Mouse (Mus musculus) forebrain, embryonic 11.5 days (tissue): Measurements from ENCODE around the gene Kcnn3. TPM values are rescaled to one million over a fixed set of nuclear protein-coding genes. Genes with fewer than 3 reads are reported as not detected.

ENCODE experiments used
- ATAC-seq: fragments of 200-750 bp; cut with Nextera tagmentation; replicated peaks from 2 replicates; pipeline ENCODE4 v1.8.0; 2017; ENCODE audit warnings: moderate TSS enrichment; ENCODE audit not compliant: low FRiP score
- DNase-seq: peaks from one replicate; pipeline ENCODE4 v3.0.0-alpha.2; 2017; ENCODE audit warnings: low spot score
- H3K27ac ChIP-seq: fragments of 300-500 bp; sonication (generic); 2 replicates; pipeline ENCODE4 v1.5.1; 2014; ENCODE audit warnings: low read depth, low read length
- H3K27me3 ChIP-seq: fragments of 300-500 bp; sonication (generic); 2 replicates; pipeline ENCODE4 v1.6.1; 2014; ENCODE audit warnings: mild to moderate bottlenecking, low read length, mixed read lengths; ENCODE audit not compliant: control insufficient read depth, insufficient read depth
- H3K36me3 ChIP-seq: fragments of 300-500 bp; sonication (generic); 2 replicates; pipeline ENCODE4 v1.6.1; 2014; ENCODE audit warnings: mild to moderate bottlenecking, low read length, moderate library complexity, mixed read lengths; ENCODE audit not compliant: control insufficient read depth, insufficient read depth
- H3K4me1 ChIP-seq: fragments of 300-500 bp; sonication (generic); replicated peaks from 2 replicates; pipeline ENCODE4 v1.6.1; 2014; ENCODE audit warnings: low read length, mixed read lengths; ENCODE audit not compliant: control insufficient read depth, insufficient read depth
- H3K4me2 ChIP-seq: fragments of 300-500 bp; sonication (generic); 2 replicates; pipeline ENCODE4 v1.6.1; 2014; ENCODE audit warnings: low read depth, mild to moderate bottlenecking, low read length, moderate library complexity, mixed read lengths; ENCODE audit not compliant: severe bottlenecking
- H3K4me3 ChIP-seq: fragments of 300-500 bp; sonication (generic); 2 replicates; pipeline ENCODE4 v1.5.1; 2014; ENCODE audit warnings: low read depth, low read length
- H3K9ac ChIP-seq: fragments of 300-500 bp; sonication (generic); 2 replicates; pipeline ENCODE4 v1.6.1; 2014; ENCODE audit warnings: low read length
- H3K9me3 ChIP-seq: fragments of 300-500 bp; sonication (generic); 2 replicates; pipeline ENCODE4 v1.6.1; 2016; ENCODE audit warnings: low read length, mixed read lengths; ENCODE audit not compliant: control insufficient read depth
- WGBS: fragments of 180-500 bp; shearing (Covaris S2); extraction: QIAGEN DNeasy Blood & Tissue Kit; methylation state at CpG from one replicate; pipeline ENCODE4 v1.1.7; 2014; 5-methylcytosine and 5-hydroxymethylcytosine counted together
- polyA plus RNA-seq: library from polyadenylated mRNA; unstranded; fragments of >200 nt; fragmentation: Nextera tagmentation; extraction: Ambion mirVana; gene quantifications from 2 replicates; pipeline ENCODE4 v1.2.1, GENCODE M21; 2014

Kcnn3 gene
- polyA plus RNA-seq, 1 experiment from 2014 or later = 1.8 TPM

- Histone ChIP-seq H3K4me3 (no peak overlapping the region), H3K9ac (no peak overlapping the region), H3K9me3 (no peaks in the 10 kb centered on the region), H3K4me1 (peaks cover 3% of the 10 kb centered on the region; the same call in 1 of the 2 replicates), H3K27ac (no peak overlapping the region), H3K36me3 (no peaks in the 10 kb centered on the region), H3K27me3 (no peaks in the 10 kb centered on the region), H3K4me2 (no peak overlapping the region)
- no peak for ATAC-seq
- DNase-seq = no peak
- WGBS = 88% methylated on average over 6 of the region's 6 CpGs
Measured at GRCm38 (mm10) chr3:89561386-89561785, 41.4 kb downstream of the Kcnn3 start.

GRCm38 (mm10) chr3:89565371-89565770 lies 45.4 kb downstream of the Kcnn3 start:
- ATAC-seq (no peak), DNase-seq (no peak)
- H3K27ac ChIP-seq = no peak overlapping the region
- WGBS = 78% methylated on average over 5 of the region's 5 CpGs
- no peak overlapping the region for H3K4me2 ChIP-seq
- H3K36me3 ChIP-seq = no peaks in the 10 kb centered on the region
- H3K4me3 ChIP-seq = no peak overlapping the region
- no peak overlapping the region for H3K9ac ChIP-seq
- H3K9me3 ChIP-seq = no peaks in the 10 kb centered on the region
- no peaks in the 10 kb centered on the region for H3K4me1 ChIP-seq
- H3K27me3 ChIP-seq = no peaks in the 10 kb centered on the region

GRCm38 (mm10) chr3:89569058-89569457 lies 49.1 kb downstream of the Kcnn3 start:
- no peaks in the 10 kb centered on the region for H3K4me1 ChIP-seq
- no peak for ATAC-seq
- 94% methylated on average over 1 of the region's 1 CpGs for WGBS

GRCm38 (mm10) chr3:89569707-89570324 lies 49.9 kb downstream of the Kcnn3 start:
- no peaks in the 10 kb centered on the region for H3K36me3 ChIP-seq
- H3K9ac ChIP-seq = no peak overlapping the region
- ATAC-seq = no peak
- no peak for DNase-seq
- H3K4me1 ChIP-seq = no peaks in the 10 kb centered on the region
- 61% methylated on average over 7 of the region's 7 CpGs for WGBS
- no peak overlapping the region for H3K27ac ChIP-seq
- H3K9me3 ChIP-seq = no peaks in the 10 kb centered on the region
- H3K4me3 ChIP-seq = no peak overlapping the region
- no peaks in the 10 kb centered on the region for H3K27me3 ChIP-seq
- H3K4me2 ChIP-seq = no peak overlapping the region

More at GRCm38 (mm10) chr3:89569058-89569457, 49.1 kb downstream of the Kcnn3 start:
- H3K36me3 ChIP-seq = no peaks in the 10 kb centered on the region
- no peak overlapping the region for H3K27ac ChIP-seq
- no peak overlapping the region for H3K4me3 ChIP-seq
- H3K9ac ChIP-seq = no peak overlapping the region
- no peak overlapping the region for H3K4me2 ChIP-seq
- DNase-seq = no peak
- no peaks in the 10 kb centered on the region for H3K27me3 ChIP-seq
- H3K9me3 ChIP-seq = no peaks in the 10 kb centered on the region

DNA sequence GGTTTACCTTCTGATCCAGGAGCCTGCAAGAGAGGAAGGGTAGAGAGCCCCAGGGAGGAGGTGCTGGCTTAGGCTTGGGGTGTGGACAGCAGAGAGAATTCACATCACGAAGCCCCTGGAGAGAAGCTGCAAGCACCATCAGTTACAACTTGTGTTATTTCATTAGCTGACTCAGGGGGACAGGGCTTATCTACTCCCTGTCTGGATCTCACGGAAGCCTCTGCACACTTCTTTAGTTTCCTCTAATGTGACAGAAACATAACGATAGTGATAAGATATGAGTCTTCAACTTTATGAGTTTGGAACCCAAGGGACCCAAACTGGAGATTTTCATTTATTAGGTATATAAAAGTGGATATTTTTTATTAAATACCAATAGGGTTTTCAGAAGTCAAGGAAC lies 50.4 kb downstream of the Kcnn3 start:
- no peak for ATAC-seq

DNA sequence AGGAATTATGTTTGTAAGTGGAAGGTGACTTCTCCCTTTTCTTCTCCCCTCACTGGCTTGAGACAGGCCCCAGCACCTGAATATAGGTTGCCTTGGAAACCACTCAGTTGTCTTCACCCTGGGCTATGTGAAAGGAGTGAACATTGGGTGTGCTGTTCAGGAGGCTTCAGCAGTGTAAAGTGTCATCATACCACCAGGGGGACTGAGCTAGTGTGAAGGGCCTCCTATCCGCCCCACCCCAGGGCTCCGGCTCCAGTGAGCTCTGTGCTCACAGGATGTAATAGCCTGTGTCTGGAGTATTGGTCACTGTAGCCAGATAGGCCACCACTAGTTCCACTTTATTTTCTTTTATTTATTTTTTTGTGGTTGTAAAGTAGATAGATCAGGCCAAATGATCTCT lies 54.3 kb downstream of the Kcnn3 start:
- H3K9me3 ChIP-seq = no peaks in the 10 kb centered on the region
- no peaks in the 10 kb centered on the region for H3K36me3 ChIP-seq
- H3K4me2 ChIP-seq = no peak overlapping the region
- no peak overlapping the region for H3K27ac ChIP-seq
- no peak for ATAC-seq
- DNase-seq = no peak
- H3K4me3 ChIP-seq = no peak overlapping the region
- no peak overlapping the region for H3K9ac ChIP-seq
- 75% methylated on average over 2 of the region's 2 CpGs for WGBS
- no peaks in the 10 kb centered on the region for H3K27me3 ChIP-seq
- H3K4me1 ChIP-seq = no peaks in the 10 kb centered on the region

More for the DNA sequence above, 50.4 kb downstream of the Kcnn3 start:
- H3K27me3 ChIP-seq = no peaks in the 10 kb centered on the region
- DNase-seq = no peak
- no peak overlapping the region for H3K4me2 ChIP-seq
- no peaks in the 10 kb centered on the region for H3K9me3 ChIP-seq
- no peak overlapping the region for H3K27ac ChIP-seq
- WGBS = 75% methylated on average over 3 of the region's 3 CpGs
- no peaks in the 10 kb centered on the region for H3K36me3 ChIP-seq
- no peak overlapping the region for H3K9ac ChIP-seq
- H3K4me3 ChIP-seq = no peak overlapping the region
- H3K4me1 ChIP-seq = no peaks in the 10 kb centered on the region

DNA sequence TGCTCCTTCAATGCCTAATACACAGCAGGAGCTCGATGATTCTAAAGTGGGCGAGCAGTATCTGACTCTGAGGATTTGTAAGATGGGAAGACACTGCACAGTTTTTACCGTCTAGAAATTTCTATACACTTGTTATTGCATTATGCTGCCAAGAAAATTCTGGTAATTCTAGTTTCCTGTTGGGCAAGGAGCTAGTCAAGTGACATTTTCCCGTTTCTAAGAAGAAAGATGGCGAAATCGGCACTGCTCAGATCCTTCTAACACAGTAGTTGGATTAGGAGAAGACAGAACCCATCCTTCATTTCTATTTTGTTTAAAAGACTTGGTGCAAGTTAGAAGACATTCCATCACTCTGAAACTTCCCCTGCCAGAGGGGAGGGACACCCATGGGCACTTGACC lies 56.4 kb downstream of the Kcnn3 start:
- H3K27ac ChIP-seq = no peak overlapping the region
- no peak overlapping the region for H3K4me2 ChIP-seq
- no peak for ATAC-seq
- no peak overlapping the region for H3K4me3 ChIP-seq
- DNase-seq = no peak
- H3K27me3 ChIP-seq = no peaks in the 10 kb centered on the region
- H3K9me3 ChIP-seq = no peaks in the 10 kb centered on the region
- WGBS = 96% methylated on average over 6 of the region's 6 CpGs
- H3K9ac ChIP-seq = no peak overlapping the region
- H3K36me3 ChIP-seq = no peaks in the 10 kb centered on the region
- no peaks in the 10 kb centered on the region for H3K4me1 ChIP-seq

DNA sequence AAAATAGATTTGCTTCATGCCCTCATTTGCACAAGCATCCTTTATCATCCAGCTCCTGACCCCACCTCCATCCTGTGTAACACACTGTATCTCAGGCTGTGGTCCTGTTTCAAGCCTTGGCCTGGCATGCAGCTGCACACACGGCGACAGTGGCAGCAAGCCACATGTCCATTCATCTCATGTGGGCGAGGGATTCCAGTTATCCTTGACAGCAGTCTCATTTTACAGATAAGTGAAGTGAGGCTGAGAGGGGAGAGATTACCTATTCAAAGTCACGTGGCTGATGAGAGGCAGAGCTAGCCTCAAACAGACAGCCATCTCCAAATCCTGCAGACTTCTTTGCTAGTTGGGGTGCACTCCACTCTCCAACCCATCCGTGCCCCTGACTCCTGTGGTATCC lies 57.2 kb downstream of the Kcnn3 start:
- ATAC-seq (no peak), DNase-seq (no peak)
- H3K4me2 ChIP-seq = no peak overlapping the region
- no peak overlapping the region for H3K4me3 ChIP-seq
- WGBS = 90% methylated on average over 5 of the region's 5 CpGs
- H3K9me3 ChIP-seq = no peaks in the 10 kb centered on the region
- H3K36me3 ChIP-seq = no peaks in the 10 kb centered on the region
- H3K27me3 ChIP-seq = no peaks in the 10 kb centered on the region
- no peak overlapping the region for H3K9ac ChIP-seq
- no peaks in the 10 kb centered on the region for H3K4me1 ChIP-seq
- H3K27ac ChIP-seq = no peak overlapping the region

GRCm38 (mm10) chr3:89578083-89578482 lies 58.1 kb downstream of the Kcnn3 start:
- Histone ChIP-seq H3K4me2 (no peak overlapping the region), H3K9me3 (no peaks in the 10 kb centered on the region), H3K9ac (no peak overlapping the region), H3K4me1 (no peaks in the 10 kb centered on the region), H3K27ac (no peak overlapping the region), H3K36me3 (no peaks in the 10 kb centered on the region), H3K4me3 (no peak overlapping the region), H3K27me3 (no peaks in the 10 kb centered on the region)
- ATAC-seq (no peak), DNase-seq (no peak)
- 69% methylated on average over 4 of the region's 4 CpGs for WGBS
